Mouse (Mus musculus) kidney, adult 2 months (tissue): ENCODE results near the gene Mcf2l.

Experiments
- CTCF ChIP-seq: fragments of 200-500 bp; conservative IDR thresholded peaks from 2 replicates; pipeline ENCODE4 v1.5.1; 2011; ENCODE audit warnings: low read depth, mild to moderate bottlenecking, control low read depth, low read length, moderate library complexity, mixed read lengths; ENCODE audit not compliant: insufficient read depth, insufficient read length
- POLR2A ChIP-seq: fragments of 200-500 bp; IDR thresholded peaks from one replicate; pipeline ENCODE4 v1.6.1; 2011; ENCODE audit warnings: low read depth, low read length, control low read depth

GRCm38 (mm10) chr8:12991411-12991810 is 117.8 kb downstream of the Mcf2l start:
- TF ChIP-seq CTCF, result no peak
- no peak for TF ChIP-seq POLR2A
